Mouse (Mus musculus) ES-E14 (cell line): ENCODE measurements around the gene Prrc2b. TPM values are rescaled to one million over a fixed set of nuclear protein-coding genes. Genes with fewer than 3 reads are reported as not detected.
A peak's percentile ranks its signal among the peaks of the same experiment; 100 is the strongest.

ENCODE experiments used
- DNase-seq: peaks from one replicate; pipeline ENCODE4 v3.0.0-alpha.2; 2013; ENCODE audit warnings: low read depth, low spot score
- H3K27ac ChIP-seq: 2 replicates; pipeline ENCODE4 v1.5.1; 2012; ENCODE audit warnings: low read depth, mild to moderate bottlenecking, low read length, moderate library complexity, mixed read lengths; ENCODE audit not compliant: poor library complexity, insufficient read depth, severe bottlenecking
- H3K36me3 ChIP-seq: 2 replicates; pipeline ENCODE4 v1.6.1; 2012; ENCODE audit warnings: mild to moderate bottlenecking, low read length, moderate library complexity, mixed read lengths; ENCODE audit not compliant: control insufficient read depth, poor library complexity, insufficient read depth, severe bottlenecking
- H3K4me1 ChIP-seq, 2 experiments: fragments of 150-350 bp in 1 of 2; sonication (generic) in 1 of 2; 2 replicates each; pipeline ENCODE4 v1.6.1; 2012; ENCODE audit warnings: low read length in 2 of 2, mild to moderate bottlenecking in 1 of 2, mixed read lengths in 1 of 2; ENCODE audit not compliant: control insufficient read depth in 2 of 2, insufficient read depth in 2 of 2, poor library complexity in 1 of 2
- H3K4me3 ChIP-seq, 2 experiments: fragments of 150-350 bp in 1 of 2; sonication (generic) in 1 of 2; 2 replicates each; pipeline ENCODE4 v1.5.1; 2012; ENCODE audit warnings: low read length in 2 of 2, low read depth in 1 of 2, mild to moderate bottlenecking in 1 of 2, mixed read lengths in 1 of 2; ENCODE audit not compliant: insufficient read depth in 1 of 2, poor library complexity in 1 of 2, severe bottlenecking in 1 of 2
- H3K9ac ChIP-seq: 2 replicates; pipeline ENCODE4 v1.6.1; 2012; ENCODE audit warnings: low read depth, mild to moderate bottlenecking, low read length, mixed read lengths; ENCODE audit not compliant: poor library complexity, insufficient read depth, severe bottlenecking
- H3K9me3 ChIP-seq: fragments of 150-350 bp; sonication (generic); 2 replicates; pipeline ENCODE4 v1.6.1; 2012; ENCODE audit warnings: low read depth, mild to moderate bottlenecking, low read length; ENCODE audit not compliant: control insufficient read depth, insufficient read depth
- CHD2 ChIP-seq: IDR thresholded peaks from 2 replicates; pipeline ENCODE4 v1.6.1; 2014; ENCODE audit warnings: mild to moderate bottlenecking, low read depth, low read length, inconsistent platforms
- HCFC1 ChIP-seq: IDR thresholded peaks from 2 replicates; pipeline ENCODE4 v1.6.1; 2012; ENCODE audit warnings: low read length, inconsistent platforms, borderline replicate concordance; ENCODE audit not compliant: insufficient read depth
- MAFK ChIP-seq: IDR thresholded peaks from 2 replicates; pipeline ENCODE4 v1.6.1; 2014; ENCODE audit warnings: mild to moderate bottlenecking, low read depth, low read length, inconsistent platforms; ENCODE audit not compliant: insufficient read depth
- ZC3H11A ChIP-seq: IDR thresholded peaks from 2 replicates; pipeline ENCODE4 v1.6.1; 2012; ENCODE audit warnings: low read depth, mild to moderate bottlenecking, inconsistent platforms, low read length, borderline replicate concordance
- ZNF384 ChIP-seq: IDR thresholded peaks from 2 replicates; pipeline ENCODE4 v1.6.1; 2012; ENCODE audit warnings: low read depth, low read length, inconsistent platforms
- in situ Hi-C, 2 experiments: fragments of 600-800 bp; cut with MboI; formaldehyde crosslinking; loops; one replicate each; pipeline ENCODE4 v1.15.1; 2025; ENCODE audit warnings: low sequenced_read_pairs in 2 of 2, inconsistent platforms in 1 of 2; ENCODE audit not compliant: unreplicated experiment in 2 of 2
- total RNA-seq: library from RNA; depleted of rRNA; stranded (reverse); fragments of 300-350 nt; gene quantifications from 2 replicates; pipeline ENCODE4 v1.2.3, GENCODE M21; 2012

Prrc2b gene
- total RNA-seq, 1 experiment, result 75.1 TPM

GRCm38 (mm10) chr2:32259657-32260417, 109.0 kb downstream of the Prrc2b start, which contains the start of gene Uck1:
Gene Uck1, minus strand, starts transcription at chr2:32260159.
- peak within 1 kb of the TSS; percentile 96 for H3K9ac ChIP-seq
- TF ChIP-seq CHD2 (no peak), MAFK (no peak), HCFC1 (no peak), ZNF384 (no peak), ZC3H11A (no peak)
- peak within 1 kb of the TSS; percentile 75 to 97 for H3K4me3 ChIP-seq
- DNase-seq, result peak; percentile 87
- peak within 1 kb of the TSS; percentile 47; the same call in 1 of the 2 replicates for H3K27ac ChIP-seq
- H3K4me1 ChIP-seq, result peaks cover 0 to 8% of the 10 kb centered on the region in 2 experiments; a peak in 1 of 4 replicates
- in situ Hi-C loops, result no loop called here
- peaks cover 18% of the 10 kb centered on the region for H3K36me3 ChIP-seq
- H3K9me3 ChIP-seq, result no peaks in the 10 kb centered on the region

DNA sequence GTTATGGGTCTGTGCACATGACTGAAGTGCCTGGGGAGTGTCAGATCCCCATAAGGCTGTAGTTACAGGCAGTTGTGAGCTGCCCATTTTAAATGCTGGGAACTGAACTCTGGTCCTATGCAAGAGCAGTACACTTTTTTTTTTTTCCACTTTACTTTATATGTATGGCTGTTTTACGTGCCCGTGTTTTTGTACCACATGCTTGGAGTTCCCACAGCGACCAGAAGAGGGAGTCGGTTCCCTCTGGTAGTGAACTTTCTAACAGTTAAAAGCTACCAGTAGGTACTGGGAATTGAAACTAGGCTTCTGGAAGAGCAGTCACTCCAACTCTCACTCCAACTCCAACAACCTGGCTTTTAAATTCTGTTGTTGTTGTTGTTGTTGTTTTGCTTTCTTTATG, 109.8 kb downstream of the Prrc2b start:
- H3K9me3 ChIP-seq, result no peaks in the 10 kb centered on the region
- H3K4me1 ChIP-seq, result peaks cover 0 to 8% of the 10 kb centered on the region in 2 experiments; a peak in 1 of 4 replicates
- peaks cover 18% of the 10 kb centered on the region for H3K36me3 ChIP-seq
- TF ChIP-seq ZC3H11A (0 out of 2 replicates have a peak, but pooled peaks have one; percentile 4), ZNF384 (peak; percentile 87), MAFK (no peak), HCFC1 (0 out of 2 replicates have a peak, but pooled peaks have one; percentile 21), CHD2 (no peak)
- in situ Hi-C loops, result no loop called here
- peak; percentile 88 for DNase-seq
- no peak overlapping the region for H3K27ac ChIP-seq
- no peak overlapping the region for H3K4me3 ChIP-seq
- no peak overlapping the region for H3K9ac ChIP-seq

- in situ Hi-C loops, result no loop called here
- no peak overlapping the region for H3K27ac ChIP-seq
- H3K9ac ChIP-seq, result no peak overlapping the region
- no peaks in the 10 kb centered on the region for H3K9me3 ChIP-seq
- H3K4me1 ChIP-seq, result no peaks in the 10 kb centered on the region
- DNase-seq, result no peak
- H3K4me3 ChIP-seq, result no peak overlapping the region
- H3K36me3 ChIP-seq, result peaks cover 17% of the 10 kb centered on the region
- TF ChIP-seq ZC3H11A (no peak), HCFC1 (no peak), MAFK (no peak), ZNF384 (no peak), CHD2 (no peak)
Measured at GRCm38 (mm10) chr2:32275823-32276222, 124.9 kb downstream of the Prrc2b start.

DNA sequence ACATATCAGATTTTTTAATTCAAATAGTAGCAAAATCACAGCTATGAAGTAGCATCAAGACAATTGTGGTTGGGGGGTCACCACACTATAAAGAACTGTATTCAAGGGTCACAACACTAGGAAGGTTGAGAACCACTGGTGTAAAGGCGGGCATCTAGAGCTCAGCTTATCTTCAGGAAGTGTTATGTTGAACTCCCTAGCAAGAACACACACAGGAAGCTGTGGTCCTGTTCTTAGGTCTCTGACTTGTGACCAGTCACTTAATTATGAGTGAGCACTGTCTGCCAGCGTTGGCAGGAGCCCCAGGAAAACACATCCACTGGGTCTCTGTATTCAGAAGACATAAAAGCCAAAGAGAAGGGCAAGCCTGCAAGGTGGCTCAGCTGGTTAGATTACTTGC, 131.4 kb downstream of the Prrc2b start:
- no peak for DNase-seq
- Histone ChIP-seq H3K4me3 (no peak overlapping the region), H3K4me1 (0 out of 4 replicates have a peak, but pooled peaks cover 0 to 3% of the 10 kb centered on the region in 2 experiments), H3K9ac (no peak overlapping the region), H3K36me3 (peaks cover 32% of the 10 kb centered on the region), H3K9me3 (no peaks in the 10 kb centered on the region), H3K27ac (no peak overlapping the region)
- in situ Hi-C loops, result no loop called here
- TF ChIP-seq ZC3H11A (no peak), ZNF384 (no peak), CHD2 (no peak), MAFK (no peak), HCFC1 (no peak)
